Mouse (Mus musculus): ENCODE measurements around the gene Slc39a10.
"Not testable (repeated sequence)": the region's sequence is repeated elsewhere in the genome, so short reads cannot be mapped to it uniquely, and the experiment has no call there.

Gene Slc39a10

GRCm38 (mm10) chr1:46764600-46764999 lies 128.1 kb downstream of the Slc39a10 start:
- not testable (repeated sequence) for DNase-seq

Data from layer of hippocampus, adult 9-11 months (tissue).